Mouse (Mus musculus): Measurements from ENCODE around the gene Syndig1. TPM values are rescaled to one million over a fixed set of nuclear protein-coding genes. Genes with fewer than 3 reads are reported as not detected.

Syndig1 gene
- polyA plus RNA-seq, 1 experiment from 2014 or later: 21.0 TPM

DNA sequence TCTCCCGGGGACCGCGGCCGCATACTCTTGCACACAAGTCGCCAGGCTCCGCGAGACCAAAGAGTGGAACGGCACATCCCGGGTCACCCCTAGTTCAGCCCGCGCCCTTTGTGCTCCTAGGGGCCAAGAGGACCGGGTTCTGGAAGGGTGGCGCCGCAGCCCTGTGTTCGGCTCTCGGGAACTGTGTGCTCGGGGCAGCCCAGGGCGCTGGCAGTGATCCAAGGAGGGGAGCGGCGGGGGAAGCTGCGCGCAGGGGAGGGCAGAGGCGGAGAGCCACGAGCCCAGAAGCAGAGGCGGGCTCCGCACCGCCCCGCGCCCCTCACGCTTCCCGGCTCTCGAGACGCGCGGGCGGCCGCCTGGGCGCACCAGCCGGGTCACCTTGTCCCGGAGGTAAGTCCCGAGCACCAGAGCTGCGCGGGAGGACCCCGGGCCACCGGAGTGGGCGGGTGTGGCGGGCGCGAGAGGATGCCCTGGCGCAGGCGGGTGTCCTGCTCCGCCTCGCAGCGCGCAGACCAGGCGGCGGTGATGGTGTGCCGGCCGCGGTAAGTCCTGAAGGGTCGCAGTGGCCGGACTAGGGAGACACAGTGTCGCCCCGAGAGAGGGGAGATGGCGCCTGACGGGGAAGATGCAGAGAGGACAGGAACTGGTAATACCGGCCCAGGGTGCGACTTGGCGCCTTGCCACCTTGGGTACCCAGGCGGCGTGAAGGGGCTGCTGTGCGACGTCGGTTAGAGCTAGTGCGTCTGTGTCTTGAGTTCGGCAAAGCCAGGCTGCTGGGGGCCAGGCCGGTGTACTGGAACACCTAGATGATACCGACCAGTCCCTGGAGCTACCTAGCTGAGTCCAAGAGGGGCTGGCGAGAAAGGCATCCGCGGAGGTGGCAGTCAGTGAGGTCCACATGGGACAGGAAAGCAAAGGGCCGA, 1.8 kb downstream of the Syndig1 start, which contains the start of gene C530025M09Rik:
Gene C530025M09Rik, minus strand, starts transcription at position 678 of the 923 bp plus-strand sequence.
- WGBS: under 1% methylated on average over 79 of the region's 82 CpGs
- peak within 1 kb of the TSS; percentile 18; the same call in 1 of the 2 replicates for H3K27ac ChIP-seq (ENCODE audit: low read length)
- H3K4me2 ChIP-seq (ENCODE audit: low read length): peak within 1 kb of the TSS; percentile 74

DNA sequence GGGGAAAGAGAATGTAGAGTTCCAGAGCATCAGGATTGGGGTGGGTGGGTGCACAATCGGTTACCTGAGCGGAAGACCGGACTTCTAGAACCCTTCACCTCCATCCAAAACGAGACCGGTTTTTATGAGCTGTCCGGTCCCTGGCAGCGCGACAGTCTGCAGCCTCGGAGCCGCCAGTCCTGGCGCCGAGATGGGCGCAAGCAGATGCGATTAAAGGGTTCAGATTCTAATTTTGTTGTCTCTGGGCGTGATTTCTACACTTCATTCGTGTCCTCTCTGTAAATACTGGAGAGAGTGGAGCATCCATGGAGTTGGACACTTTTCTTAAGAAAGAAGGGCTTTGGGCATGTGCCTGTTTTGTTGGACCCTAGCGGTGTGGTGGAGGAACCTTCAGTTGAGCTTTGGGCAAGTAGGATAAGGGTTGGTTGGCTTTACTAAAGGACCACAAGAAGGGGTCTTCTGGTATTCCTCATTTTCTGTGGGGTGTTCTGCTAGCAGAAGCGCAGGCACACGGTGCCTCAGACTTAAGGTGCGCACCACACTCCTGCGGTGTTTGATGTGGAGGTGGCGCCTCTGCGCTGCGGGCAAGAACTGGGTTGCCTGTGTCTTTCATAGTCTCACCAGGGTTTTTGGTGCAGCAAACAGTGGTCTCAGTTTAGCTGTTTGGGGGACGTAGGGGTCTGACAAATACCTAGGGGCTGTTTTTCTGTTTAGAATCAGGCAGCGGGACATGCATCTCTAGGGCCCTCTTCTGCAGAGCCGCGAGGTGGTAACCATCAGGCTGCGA, 2.6 kb downstream of the Syndig1 start:
- peaks cover 16% of the 10 kb centered on the region for H3K4me1 ChIP-seq (replicated peaks; ENCODE audit: control insufficient read depth, insufficient read depth, low read length)
- peak; percentile 8; the same call in 1 of the 2 replicates for ATAC-seq
- no peaks in the 10 kb centered on the region for H3K36me3 ChIP-seq (ENCODE audit: control insufficient read depth, insufficient read depth)
- WGBS: 2% methylated on average over 29 of the region's 29 CpGs
- no peaks in the 10 kb centered on the region for H3K9me3 ChIP-seq (ENCODE audit: control insufficient read depth, low read length)
- peak overlapping the region; percentile 71 for H3K9ac ChIP-seq (replicated peaks; ENCODE audit: low read depth, low read length)
- H3K4me2 ChIP-seq (ENCODE audit: low read length): peak overlapping the region; percentile 74
- peaks cover 8% of the 10 kb centered on the region for H3K27me3 ChIP-seq (replicated peaks; ENCODE audit: control insufficient read depth, insufficient read depth, low read length)
- H3K27ac ChIP-seq (ENCODE audit: low read length): no peak overlapping the region
- H3K4me3 ChIP-seq (replicated peaks; ENCODE audit: low read length): peak overlapping the region; percentile 76

More for the DNA sequence above, 1.8 kb downstream of the Syndig1 start, which contains the start of gene C530025M09Rik:
- Histone ChIP-seq H3K9ac (replicated peaks; ENCODE audit: low read depth, low read length) (peak within 1 kb of the TSS; percentile 71), H3K27me3 (replicated peaks; ENCODE audit: control insufficient read depth, insufficient read depth, low read length) (peaks cover 8% of the 10 kb centered on the region), H3K4me1 (replicated peaks; ENCODE audit: control insufficient read depth, insufficient read depth, low read length) (peaks cover 16% of the 10 kb centered on the region), H3K9me3 (ENCODE audit: control insufficient read depth, low read length) (no peaks in the 10 kb centered on the region), H3K36me3 (ENCODE audit: control insufficient read depth, insufficient read depth) (no peaks in the 10 kb centered on the region), H3K4me3 (replicated peaks; ENCODE audit: low read length) (peak within 1 kb of the TSS; percentile 76)
- peak; percentile 86 for ATAC-seq

DNA sequence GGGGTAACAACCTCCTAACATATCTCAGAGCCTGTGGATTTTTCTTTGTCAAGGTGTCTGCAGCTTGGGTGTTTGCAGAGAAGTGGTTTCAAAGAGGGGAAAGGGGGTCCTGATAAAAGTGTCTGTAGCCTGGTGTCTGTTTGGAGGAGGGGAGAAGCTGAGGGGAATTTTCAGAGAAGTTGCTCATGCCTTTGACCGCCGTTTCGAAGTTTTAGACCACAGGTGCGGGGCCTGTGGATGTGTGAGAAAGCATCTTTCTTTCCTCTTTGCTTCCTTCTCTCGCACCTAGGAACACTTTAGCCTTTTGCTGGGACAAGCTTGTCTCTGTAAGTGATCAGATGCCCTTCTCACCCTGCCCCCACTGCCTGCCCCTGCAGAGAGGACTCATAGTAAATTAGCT, 3.3 kb downstream of the Syndig1 start:
- WGBS: 22% methylated on average over 5 of the region's 5 CpGs
- H3K4me1 ChIP-seq (replicated peaks; ENCODE audit: control insufficient read depth, insufficient read depth, low read length): peaks cover 16% of the 10 kb centered on the region
- H3K4me3 ChIP-seq (replicated peaks; ENCODE audit: low read length): peak overlapping the region; percentile 76
- H3K36me3 ChIP-seq (ENCODE audit: control insufficient read depth, insufficient read depth): no peaks in the 10 kb centered on the region
- H3K27ac ChIP-seq (ENCODE audit: low read length): no peak overlapping the region
- no peaks in the 10 kb centered on the region for H3K9me3 ChIP-seq (ENCODE audit: control insufficient read depth, low read length)
- H3K9ac ChIP-seq (replicated peaks; ENCODE audit: low read depth, low read length): peak overlapping the region; percentile 19; the same call in 1 of the 2 replicates
- H3K4me2 ChIP-seq (ENCODE audit: low read length): peak overlapping the region; percentile 74
- peaks cover 8% of the 10 kb centered on the region for H3K27me3 ChIP-seq (replicated peaks; ENCODE audit: control insufficient read depth, insufficient read depth, low read length)
- no peak for ATAC-seq

DNA sequence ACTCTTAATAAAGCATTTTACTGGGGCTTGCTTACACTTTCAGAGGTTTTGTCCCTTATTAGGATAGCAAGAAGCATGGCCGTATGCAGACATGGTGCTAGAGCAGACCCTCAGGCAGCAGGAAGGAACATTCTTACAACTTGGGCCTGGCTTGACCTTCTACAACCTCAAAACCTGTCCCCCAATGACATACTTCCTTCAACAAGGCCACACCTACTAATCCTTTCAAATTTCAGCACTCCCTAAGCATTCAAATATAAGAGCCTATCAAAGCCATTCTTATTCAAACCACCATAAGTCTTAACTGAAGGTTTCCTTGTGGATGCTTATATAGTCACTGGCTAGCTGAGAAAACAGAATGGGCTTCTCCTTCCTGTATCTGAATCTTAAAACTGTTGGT, 6.1 kb downstream of the Syndig1 start:
- ATAC-seq: no peak
- no peak overlapping the region for H3K27ac ChIP-seq (ENCODE audit: low read length)
- H3K9me3 ChIP-seq (ENCODE audit: control insufficient read depth, low read length): no peaks in the 10 kb centered on the region
- no peaks in the 10 kb centered on the region for H3K36me3 ChIP-seq (ENCODE audit: control insufficient read depth, insufficient read depth)
- 92% methylated on average over 1 of the region's 1 CpGs for WGBS
- peaks cover 4% of the 10 kb centered on the region; the same call in 1 of the 2 replicates for H3K27me3 ChIP-seq (replicated peaks; ENCODE audit: control insufficient read depth, insufficient read depth, low read length)
- H3K4me1 ChIP-seq (replicated peaks; ENCODE audit: control insufficient read depth, insufficient read depth, low read length): peaks cover 14% of the 10 kb centered on the region
- no peak overlapping the region for H3K4me3 ChIP-seq (replicated peaks; ENCODE audit: low read length)
- no peak overlapping the region for H3K4me2 ChIP-seq (ENCODE audit: low read length)
- H3K9ac ChIP-seq (replicated peaks; ENCODE audit: low read depth, low read length): no peak overlapping the region

DNA sequence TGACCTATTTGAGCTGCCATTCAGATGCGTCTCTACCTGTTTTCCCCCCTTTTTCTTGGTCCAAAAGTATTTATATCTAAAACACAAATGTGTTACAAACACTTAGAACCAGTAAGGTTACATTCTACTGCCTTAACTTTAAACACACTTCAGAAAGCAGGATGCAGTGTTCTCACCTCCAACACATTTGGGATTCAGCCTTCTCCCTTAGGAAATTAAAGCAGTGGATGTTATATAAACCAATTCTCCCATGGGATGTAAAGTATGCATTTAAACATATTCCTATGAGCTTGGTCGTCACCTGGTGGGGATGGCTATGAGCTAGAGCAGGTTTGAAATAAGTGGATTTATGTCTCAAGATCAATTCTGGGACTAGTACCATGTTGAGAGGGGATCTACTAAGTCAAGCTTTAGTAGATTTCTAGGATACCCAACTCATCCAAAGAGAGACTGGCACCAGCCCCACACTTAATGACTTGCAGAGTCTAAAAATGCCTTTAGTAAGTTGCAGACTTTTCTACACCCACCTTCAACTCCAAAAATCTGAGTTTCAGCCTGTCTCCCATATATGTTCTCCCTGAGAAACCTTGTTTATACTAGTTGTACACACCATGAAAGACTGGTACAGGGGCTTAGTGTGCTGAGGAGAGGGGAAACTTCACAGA, 7.6 kb downstream of the Syndig1 start:
- Histone ChIP-seq H3K36me3 (ENCODE audit: control insufficient read depth, insufficient read depth) (no peaks in the 10 kb centered on the region), H3K9ac (replicated peaks; ENCODE audit: low read depth, low read length) (no peak overlapping the region), H3K4me1 (replicated peaks; ENCODE audit: control insufficient read depth, insufficient read depth, low read length) (peaks cover 6% of the 10 kb centered on the region; the same call in 1 of the 2 replicates), H3K27ac (ENCODE audit: low read length) (no peak overlapping the region), H3K4me3 (replicated peaks; ENCODE audit: low read length) (no peak overlapping the region), H3K4me2 (ENCODE audit: low read length) (no peak overlapping the region), H3K9me3 (ENCODE audit: control insufficient read depth, low read length) (no peaks in the 10 kb centered on the region), H3K27me3 (replicated peaks; ENCODE audit: control insufficient read depth, insufficient read depth, low read length) (peaks cover 4% of the 10 kb centered on the region; the same call in 1 of the 2 replicates)
- no peak for ATAC-seq
- 84% methylated on average over 2 of the region's 2 CpGs for WGBS

DNA sequence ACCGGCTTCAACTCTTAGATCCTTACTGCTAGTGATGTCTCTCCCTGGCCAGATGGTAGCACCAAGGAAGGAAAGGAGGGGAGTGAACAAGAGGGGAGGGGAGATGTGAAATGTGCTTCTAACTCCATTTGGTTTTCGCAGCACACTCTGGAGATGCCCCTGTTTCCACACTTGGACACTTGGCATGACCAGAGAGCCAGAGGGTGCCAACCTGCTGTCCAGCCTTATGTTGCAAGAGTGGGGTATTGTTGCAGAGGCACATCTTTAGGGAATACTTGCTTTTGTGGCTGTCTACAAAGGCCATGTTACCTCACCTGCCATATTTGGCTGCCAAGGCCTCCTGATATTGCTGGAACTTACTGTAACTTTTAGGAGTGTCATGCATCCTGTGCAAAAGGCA, 10.7 kb downstream of the Syndig1 start:
- WGBS: 87% methylated on average over 2 of the region's 2 CpGs
- H3K4me2 ChIP-seq (ENCODE audit: low read length): no peak overlapping the region
- no peak overlapping the region for H3K9ac ChIP-seq (replicated peaks; ENCODE audit: low read depth, low read length)
- no peaks in the 10 kb centered on the region for H3K9me3 ChIP-seq (ENCODE audit: control insufficient read depth, low read length)
- no peak overlapping the region for H3K4me3 ChIP-seq (replicated peaks; ENCODE audit: low read length)
- no peaks in the 10 kb centered on the region for H3K4me1 ChIP-seq (replicated peaks; ENCODE audit: control insufficient read depth, insufficient read depth, low read length)
- no peak for ATAC-seq
- H3K36me3 ChIP-seq (ENCODE audit: control insufficient read depth, insufficient read depth): no peaks in the 10 kb centered on the region
- H3K27me3 ChIP-seq (replicated peaks; ENCODE audit: control insufficient read depth, insufficient read depth, low read length): no peaks in the 10 kb centered on the region
- H3K27ac ChIP-seq (ENCODE audit: low read length): no peak overlapping the region

DNA sequence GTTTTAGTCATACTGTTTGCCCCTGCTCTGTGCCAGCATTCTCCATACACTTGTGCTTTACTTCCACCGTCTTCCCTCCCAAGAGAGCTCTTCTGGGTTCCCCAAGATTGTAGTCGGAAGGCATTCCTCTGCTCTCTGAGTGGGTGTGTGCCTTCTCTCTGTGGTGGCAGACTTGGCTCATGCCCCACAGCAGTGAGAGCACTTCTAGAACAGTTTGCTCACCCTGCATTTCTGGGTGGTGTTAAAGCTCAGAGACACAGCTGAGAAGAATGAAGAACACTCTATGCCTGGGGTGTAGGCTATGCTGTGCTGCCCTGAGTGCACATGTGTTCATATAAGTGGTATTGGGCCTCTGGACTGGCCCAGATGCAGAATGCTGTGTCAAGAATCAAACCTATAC, 15.6 kb downstream of the Syndig1 start:
- no peak for ATAC-seq
- Histone ChIP-seq H3K27me3 (replicated peaks; ENCODE audit: control insufficient read depth, insufficient read depth, low read length) (no peaks in the 10 kb centered on the region), H3K36me3 (ENCODE audit: control insufficient read depth, insufficient read depth) (no peaks in the 10 kb centered on the region), H3K4me1 (replicated peaks; ENCODE audit: control insufficient read depth, insufficient read depth, low read length) (no peaks in the 10 kb centered on the region), H3K9ac (replicated peaks; ENCODE audit: low read depth, low read length) (no peak overlapping the region), H3K9me3 (ENCODE audit: control insufficient read depth, low read length) (no peaks in the 10 kb centered on the region), H3K4me3 (replicated peaks; ENCODE audit: low read length) (no peak overlapping the region), H3K27ac (ENCODE audit: low read length) (no peak overlapping the region), H3K4me2 (ENCODE audit: low read length) (no peak overlapping the region)
- WGBS: 79% methylated on average over 2 of the region's 2 CpGs

DNA sequence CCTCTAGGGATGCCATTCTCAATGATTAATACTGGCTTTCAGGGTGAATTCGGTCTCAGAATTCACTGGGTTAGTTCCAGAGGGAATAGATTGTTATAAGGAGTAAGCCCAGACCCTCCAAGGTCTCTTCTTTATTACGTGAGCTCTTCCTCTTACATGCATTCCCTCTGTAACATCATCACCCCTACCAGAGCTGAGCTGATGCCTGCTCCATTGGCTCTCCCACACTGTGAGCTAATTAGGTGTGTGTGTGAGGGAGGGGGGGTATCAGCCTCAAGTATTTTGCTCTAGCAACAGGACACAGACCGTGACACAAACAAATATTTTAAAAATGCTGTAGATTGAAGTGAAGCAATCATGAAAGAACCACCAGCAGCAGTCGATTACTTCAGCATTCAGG, 19.8 kb downstream of the Syndig1 start:
- Histone ChIP-seq H3K27ac (ENCODE audit: low read length) (no peak overlapping the region), H3K27me3 (replicated peaks; ENCODE audit: control insufficient read depth, insufficient read depth, low read length) (no peaks in the 10 kb centered on the region), H3K4me3 (replicated peaks; ENCODE audit: low read length) (no peak overlapping the region), H3K4me2 (ENCODE audit: low read length) (no peak overlapping the region), H3K9me3 (ENCODE audit: control insufficient read depth, low read length) (no peaks in the 10 kb centered on the region), H3K36me3 (ENCODE audit: control insufficient read depth, insufficient read depth) (no peaks in the 10 kb centered on the region), H3K9ac (replicated peaks; ENCODE audit: low read depth, low read length) (no peak overlapping the region), H3K4me1 (replicated peaks; ENCODE audit: control insufficient read depth, insufficient read depth, low read length) (no peaks in the 10 kb centered on the region)
- WGBS: 66% methylated on average over 4 of the region's 4 CpGs
- ATAC-seq: no peak
